Mouse (Mus musculus) heart, adult 9 months (tissue): ENCODE results near the gene Cul5.

ENCODE experiments used
- DNase-seq, 2 experiments: peaks; one replicate each; pipeline ENCODE4 v3.0.0; 2022; ENCODE audit warnings: low spot score in 2 of 2

Gene Cul5

DNA sequence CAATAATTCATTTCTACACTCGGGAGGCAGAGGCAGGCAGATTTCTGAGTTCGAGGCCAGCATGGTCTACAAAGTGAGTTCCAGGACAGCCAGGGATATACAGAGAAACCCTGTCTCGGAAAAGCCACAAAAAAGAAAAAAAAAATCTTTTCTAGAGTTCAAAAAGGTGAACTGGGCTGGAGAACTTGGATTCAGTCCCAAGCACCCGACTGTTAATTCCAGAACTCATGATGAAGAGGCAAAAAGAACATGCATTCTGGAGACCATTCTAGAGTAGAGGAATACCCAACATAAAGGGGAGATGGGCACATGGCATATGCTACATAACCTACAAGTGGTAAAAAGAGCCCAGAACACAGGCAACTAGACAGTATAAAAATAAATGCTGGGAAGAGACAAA lies 62.0 kb downstream of the Cul5 start:
- DNase-seq: no peak

DNA sequence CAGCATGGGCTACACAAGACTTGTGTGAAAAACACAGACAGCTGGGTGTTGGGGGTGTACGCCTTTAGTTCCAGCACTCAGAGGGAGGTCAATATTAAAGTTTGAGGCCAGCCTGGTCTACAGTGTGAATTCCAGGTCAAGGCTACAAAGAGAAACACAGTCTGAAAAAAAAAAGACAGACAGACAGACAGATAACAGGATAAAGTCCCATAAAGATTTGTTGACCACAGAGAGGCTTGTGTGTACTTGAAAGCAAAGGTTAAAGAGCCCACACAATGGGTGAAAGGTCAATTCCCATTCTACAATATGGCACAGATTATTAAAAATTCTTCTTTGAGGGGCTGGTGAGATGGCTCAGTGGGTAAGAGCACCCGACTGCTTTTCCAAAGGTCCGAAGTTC lies 62.6 kb downstream of the Cul5 start:
- no peak for DNase-seq

DNA sequence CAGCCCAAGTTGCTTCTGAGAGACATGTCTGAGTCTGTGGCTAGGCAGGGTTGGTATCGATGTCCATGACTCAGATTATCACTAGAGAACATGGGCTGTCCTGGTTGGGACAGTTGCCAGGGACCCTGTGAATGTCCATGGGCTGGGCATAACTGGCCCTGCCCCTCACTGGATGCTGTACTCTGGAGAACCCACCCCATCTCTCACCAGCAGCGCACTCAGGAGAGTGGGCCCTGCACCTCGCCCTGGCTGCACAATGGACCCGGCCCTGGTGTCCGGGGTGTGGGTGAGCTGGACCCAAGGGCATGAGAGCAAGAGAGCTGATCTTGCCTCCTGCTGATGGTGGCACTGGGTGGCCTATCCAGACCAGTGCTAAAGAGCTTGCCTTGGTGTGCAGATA lies 64.9 kb downstream of the Cul5 start:
- DNase-seq: no peak

DNA sequence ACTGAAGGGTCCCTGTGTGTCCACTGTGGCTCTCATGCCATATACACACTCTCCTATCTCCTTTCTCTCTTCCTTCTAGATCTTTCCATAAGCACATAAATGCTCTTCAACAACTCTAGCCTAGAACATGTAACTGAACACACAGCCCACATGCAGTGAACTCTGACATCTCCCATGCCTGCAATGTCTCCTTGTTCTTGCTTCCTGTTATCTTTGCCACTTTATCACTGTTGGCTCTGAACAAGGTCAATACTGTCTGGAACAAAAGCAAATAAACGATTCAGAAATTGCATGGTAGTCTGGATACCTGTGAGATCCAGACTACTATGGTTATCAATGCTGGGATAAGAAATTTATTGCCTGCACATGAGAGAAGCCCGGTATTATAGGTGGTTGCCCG lies 66.0 kb downstream of the Cul5 start:
- no peak for DNase-seq

DNA sequence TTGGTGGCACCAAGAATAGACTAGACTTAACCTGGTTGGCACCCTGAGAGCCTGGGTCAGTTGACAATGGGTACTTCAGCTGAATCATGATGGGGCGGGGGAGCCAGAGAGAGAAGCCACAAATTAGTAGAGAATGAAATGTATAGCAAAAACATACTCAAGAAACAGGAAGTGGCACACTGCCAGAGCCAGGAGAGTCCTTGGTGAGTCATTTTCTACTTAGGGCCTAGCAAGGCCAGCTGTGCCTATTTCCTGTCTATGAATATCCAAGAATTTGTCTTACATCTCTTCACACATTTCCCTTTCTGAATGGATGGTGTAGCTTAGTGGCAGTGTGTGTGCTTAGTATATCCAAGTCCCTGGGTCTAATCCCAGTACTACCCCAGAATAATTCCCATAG lies 66.4 kb downstream of the Cul5 start:
- no peak for DNase-seq

DNA sequence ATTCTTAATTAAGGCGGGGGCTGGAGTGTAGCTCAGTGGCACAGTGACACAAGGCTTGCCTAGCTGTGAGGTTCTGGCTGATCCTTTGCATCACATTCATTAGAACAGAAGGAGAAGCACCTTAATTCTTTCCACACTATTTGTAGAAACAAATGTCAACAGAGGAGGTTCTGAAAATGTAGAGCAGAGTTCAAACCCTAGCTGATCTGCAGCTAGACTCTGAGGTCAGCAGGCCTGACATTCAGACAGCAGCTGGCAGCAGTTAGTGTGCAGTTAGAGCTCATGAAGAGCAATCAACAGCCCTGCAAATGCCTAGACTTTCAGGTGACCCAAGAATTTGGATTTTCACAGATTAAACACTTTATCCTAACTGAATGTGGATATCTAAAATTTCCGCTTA lies 68.3 kb downstream of the Cul5 start:
- DNase-seq: peak; percentile 26 to 33

DNA sequence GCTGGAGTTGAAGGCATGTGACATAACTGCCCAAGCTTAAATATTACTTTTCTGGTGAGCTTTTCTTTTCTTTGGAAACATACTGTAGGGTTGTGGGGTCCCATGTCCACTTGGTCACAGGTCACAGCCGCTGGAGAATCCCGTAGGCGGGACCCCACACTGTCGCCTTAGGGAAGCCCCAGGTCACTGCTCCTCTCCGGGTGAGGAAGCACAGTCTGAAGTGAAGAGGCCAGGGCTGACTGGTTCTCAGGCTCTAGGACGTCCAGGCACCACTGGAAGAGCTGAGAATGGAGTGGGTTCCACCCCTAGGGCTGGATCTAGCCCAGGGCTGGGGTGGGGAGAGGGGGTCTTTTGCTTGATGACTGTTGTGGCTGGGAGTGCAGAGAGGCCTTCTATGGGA lies 71.2 kb downstream of the Cul5 start:
- no peak for DNase-seq

DNA sequence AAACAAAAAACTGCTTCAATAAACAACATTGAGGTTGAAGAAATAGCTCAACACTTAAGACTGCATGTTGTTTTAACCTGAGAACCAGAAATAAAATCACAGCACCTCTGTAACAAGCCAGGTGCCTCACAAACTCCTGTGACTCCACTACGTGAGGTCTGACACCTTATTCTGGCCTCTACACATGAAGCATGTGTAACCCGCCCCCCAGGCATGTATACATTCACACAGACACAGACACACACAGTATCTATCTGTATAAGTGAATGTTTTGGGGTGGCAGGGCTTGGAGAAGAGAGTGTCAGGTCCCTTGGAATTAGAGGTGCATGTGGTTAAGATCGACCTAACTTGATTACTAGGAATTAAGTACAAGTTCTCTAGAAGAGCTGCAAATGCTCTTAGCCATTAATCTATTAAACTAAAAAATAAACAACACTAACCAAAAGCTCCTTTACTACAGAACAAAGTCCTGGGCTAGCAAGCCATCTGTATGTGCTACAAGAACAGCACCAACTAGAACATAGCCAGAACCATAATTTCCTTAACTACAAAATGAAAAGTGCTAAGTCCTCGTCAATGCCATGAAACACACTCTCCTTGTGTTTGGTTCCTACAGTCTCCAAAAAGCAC lies 72.7 kb downstream of the Cul5 start:
- DNase-seq: no peak

DNA sequence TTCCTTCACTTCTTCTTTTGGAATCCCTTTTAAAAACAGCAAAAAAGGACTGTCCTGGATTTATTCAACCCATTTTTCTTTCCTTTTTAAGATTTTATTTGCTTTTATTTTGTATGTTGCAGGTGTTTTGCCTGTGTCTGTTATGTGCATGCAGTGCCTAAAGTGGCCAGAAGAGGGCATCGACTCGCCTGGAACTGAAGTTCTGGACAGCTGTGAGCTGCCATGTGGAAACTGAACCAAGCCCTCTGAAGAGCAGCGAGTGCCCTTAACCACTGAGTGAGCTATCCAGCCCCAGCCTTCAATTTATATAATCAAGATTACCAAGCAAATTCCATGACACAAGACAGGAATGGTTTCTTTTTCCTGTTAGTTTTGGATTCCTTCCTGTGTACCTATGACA lies 75.0 kb downstream of the Cul5 start:
- peak in 1 of 2 experiments; percentile 63 for DNase-seq

DNA sequence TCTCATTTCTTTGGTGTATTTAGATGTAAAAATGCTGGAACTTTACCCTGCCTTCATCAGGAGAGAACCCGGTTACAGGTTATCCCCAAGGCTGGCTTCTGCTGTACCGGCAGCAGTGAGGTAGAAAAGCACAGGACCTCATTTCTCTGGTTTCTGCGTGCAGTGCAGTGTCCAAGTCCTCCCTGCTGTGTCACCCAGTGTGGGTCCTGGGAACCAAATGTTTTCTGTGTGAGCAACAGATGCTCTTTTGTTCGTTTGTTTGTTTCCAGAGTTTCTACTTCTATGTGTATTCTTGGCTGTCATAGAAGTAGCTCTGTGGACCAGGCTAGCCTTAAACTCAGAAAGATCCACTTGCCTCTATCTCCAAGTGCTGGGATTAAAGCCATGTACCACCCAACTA lies 87.9 kb downstream of the Cul5 start:
- DNase-seq: no peak

DNA sequence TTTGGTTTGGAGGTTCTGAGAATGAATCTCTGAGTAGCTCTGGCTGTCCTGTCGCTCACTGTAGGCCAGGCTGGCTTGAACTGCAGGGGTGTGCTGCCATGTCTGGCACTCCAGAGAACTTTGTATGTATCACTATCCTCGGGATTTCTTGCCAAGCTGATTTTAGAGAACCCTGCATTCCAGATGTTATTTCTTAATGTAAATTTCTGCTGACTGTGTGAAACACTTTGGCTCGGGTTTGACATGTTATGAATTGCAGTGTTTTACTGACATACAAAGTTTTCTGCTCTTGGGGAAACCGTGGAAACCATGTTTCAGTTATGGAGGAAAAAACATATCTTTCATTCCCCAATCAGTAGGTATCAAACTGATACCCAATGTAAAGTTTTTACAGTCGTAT lies 94.1 kb downstream of the Cul5 start:
- no peak for DNase-seq

DNA sequence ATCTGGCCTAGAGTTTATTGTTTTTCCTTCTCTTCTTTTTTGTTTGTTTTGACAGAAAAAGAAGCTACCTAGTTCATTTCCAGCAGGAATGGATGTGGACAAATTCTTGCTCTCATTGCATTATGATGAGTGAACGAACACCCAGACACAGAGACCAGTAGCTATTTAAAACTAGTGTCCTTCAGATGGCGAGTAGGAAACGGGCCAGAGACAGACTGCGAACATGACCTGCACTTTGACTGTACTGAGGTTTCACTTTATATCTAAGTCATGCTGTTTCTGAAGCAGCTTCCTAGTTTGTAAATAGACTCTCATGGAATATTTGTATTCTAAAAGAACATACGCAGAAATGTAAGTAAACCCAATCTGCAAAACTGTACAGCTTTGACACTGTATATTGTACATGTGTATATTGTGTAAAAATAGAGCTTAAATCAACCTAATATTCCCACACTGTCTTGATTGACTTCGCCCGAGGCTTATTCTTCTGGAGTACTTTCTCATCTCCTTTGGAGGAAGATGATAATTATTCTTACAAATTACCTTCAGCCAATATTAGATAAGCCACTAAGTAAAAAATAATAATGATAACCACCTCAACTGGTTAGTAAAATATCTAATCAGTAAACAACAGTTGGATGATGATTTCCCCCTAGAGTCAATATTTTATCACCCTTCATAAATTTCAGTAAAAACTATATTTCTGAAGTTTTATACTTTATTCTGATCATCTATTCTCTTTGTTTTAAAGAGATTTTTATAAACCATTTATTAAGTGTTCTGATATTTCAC lies 97.1 kb downstream of the Cul5 start:
- peak in 1 of 2 experiments; percentile 39 for DNase-seq

DNA sequence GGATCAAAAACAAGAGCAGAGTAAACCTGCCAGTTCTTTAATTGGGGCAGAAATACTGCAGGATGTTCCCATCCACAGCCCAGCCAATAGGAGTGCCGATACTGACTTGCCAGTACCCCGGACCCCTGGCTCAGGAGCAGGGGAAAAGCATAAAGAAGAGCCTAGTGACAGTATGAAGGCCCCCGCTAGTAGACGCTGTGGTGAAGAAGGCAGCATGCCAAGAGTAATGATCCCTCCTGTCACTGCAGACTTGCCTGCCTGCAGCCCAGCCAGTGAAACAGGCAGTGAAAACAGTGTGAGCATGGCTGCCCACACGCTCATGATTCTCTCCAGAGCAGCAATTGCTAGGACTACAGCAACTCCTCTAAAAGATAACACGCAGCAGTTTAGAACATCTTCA lies 99.2 kb downstream of the Cul5 start:
- no peak for DNase-seq
